Mouse (Mus musculus) midbrain, postnatal 0 days (tissue): ENCODE results near the gene Nap1l1. TPM values are rescaled to one million over a fixed set of nuclear protein-coding genes. Genes with fewer than 3 reads are reported as not detected.
A peak's percentile ranks its signal among the peaks of the same experiment; 100 is the strongest.

Experiments
- ATAC-seq: fragments of 200-750 bp; cut with Nextera tagmentation; 2 replicates; pipeline ENCODE4 v1.8.0; 2017; ENCODE audit warnings: moderate number of reproducible peaks, mild to moderate bottlenecking, moderate TSS enrichment, moderate library complexity; ENCODE audit not compliant: low FRiP score
- DNase-seq: peaks from one replicate; pipeline ENCODE4 v3.0.0-alpha.2; 2015; ENCODE audit warnings: low spot score
- H3K27ac ChIP-seq: fragments of 300-500 bp; sonication (generic); 2 replicates; pipeline ENCODE4 v1.5.1; 2014; ENCODE audit warnings: low read depth, mild to moderate bottlenecking, low read length, mixed read lengths
- H3K27me3 ChIP-seq: fragments of 300-500 bp; sonication (generic); 2 replicates; pipeline ENCODE4 v1.6.1; 2014; ENCODE audit warnings: low read length, control low read depth, mixed read lengths; ENCODE audit not compliant: insufficient read depth
- H3K36me3 ChIP-seq: fragments of 300-500 bp; sonication (generic); 2 replicates; pipeline ENCODE4 v1.6.1; 2014; ENCODE audit warnings: low read length, control low read depth, mixed read lengths; ENCODE audit not compliant: insufficient read depth
- H3K4me1 ChIP-seq: fragments of 300-500 bp; sonication (generic); 2 replicates; pipeline ENCODE4 v1.6.1; 2014; ENCODE audit warnings: mild to moderate bottlenecking, control low read depth, antibody characterized with exemption, low read length, mixed read lengths; ENCODE audit not compliant: insufficient read depth
- H3K4me2 ChIP-seq: fragments of 300-500 bp; sonication (generic); 2 replicates; pipeline ENCODE4 v1.6.1; 2014; ENCODE audit warnings: low read depth, mild to moderate bottlenecking, low read length, mixed read lengths; ENCODE audit not compliant: poor library complexity, severe bottlenecking
- H3K4me3 ChIP-seq: fragments of 300-500 bp; sonication (generic); 2 replicates; pipeline ENCODE4 v1.5.1; 2014; ENCODE audit warnings: low read depth, mild to moderate bottlenecking, low read length, moderate library complexity
- H3K9ac ChIP-seq: fragments of 300-500 bp; sonication (generic); replicated peaks from 2 replicates; pipeline ENCODE4 v1.6.1; 2014; ENCODE audit warnings: mild to moderate bottlenecking, low read length, moderate library complexity, mixed read lengths; ENCODE audit not compliant: poor library complexity, severe bottlenecking
- H3K9me3 ChIP-seq: fragments of 300-500 bp; sonication (generic); 2 replicates; pipeline ENCODE4 v1.6.1; 2016; ENCODE audit warnings: low read length, control low read depth
- CTCF ChIP-seq: IDR thresholded peaks from 2 replicates; pipeline ENCODE4 v1.5.1; 2016; ENCODE audit warnings: antibody characterized with exemption, mild to moderate bottlenecking
- WGBS: fragments of 180-500 bp; shearing (Covaris S2); extraction: QIAGEN DNeasy Blood & Tissue Kit; methylation state at CpG from one replicate; pipeline ENCODE4 v1.1.7; 2014; 5-methylcytosine and 5-hydroxymethylcytosine counted together
- polyA plus RNA-seq: library from polyadenylated mRNA; unstranded; fragments of >200 nt; fragmentation: Nextera tagmentation; extraction: Ambion mirVana; gene quantifications from 2 replicates; pipeline ENCODE4 v1.2.1, GENCODE M21; 2015
- total RNA-seq: library from RNA; depleted of rRNA; stranded (reverse); fragments of >200 nt; gene quantifications from 2 replicates; pipeline ENCODE4 v1.2.3, GENCODE M21; 2014

Nap1l1 gene
- total and polyA plus RNA-seq, 2 experiments from 2014 or later = 57.1 to 171 TPM

GRCm38 (mm10) chr10:111509981-111510380 is 37.0 kb downstream of the Nap1l1 start:
- H3K4me1 ChIP-seq = no peaks in the 10 kb centered on the region
- H3K4me3 ChIP-seq = no peak overlapping the region
- H3K27me3 ChIP-seq = no peaks in the 10 kb centered on the region
- no peak overlapping the region for H3K9ac ChIP-seq
- WGBS = 75% methylated on average over 7 of the region's 7 CpGs
- H3K9me3 ChIP-seq = no peaks in the 10 kb centered on the region
- peak overlapping the region; percentile 91; the same call in 1 of the 2 replicates for H3K4me2 ChIP-seq
- TF ChIP-seq CTCF = no peak
- H3K27ac ChIP-seq = no peak overlapping the region
- H3K36me3 ChIP-seq = no peaks in the 10 kb centered on the region
- DNase-seq (no peak), ATAC-seq (no peak)

- no peak overlapping the region for H3K27ac ChIP-seq
- 63% methylated on average over 7 of the region's 7 CpGs for WGBS
- no peak overlapping the region for H3K9ac ChIP-seq
- DNase-seq = no peak
- no peak overlapping the region for H3K4me3 ChIP-seq
- no peaks in the 10 kb centered on the region for H3K9me3 ChIP-seq
- no peak for ATAC-seq
- H3K4me1 ChIP-seq = no peaks in the 10 kb centered on the region
- H3K27me3 ChIP-seq = no peaks in the 10 kb centered on the region
- no peaks in the 10 kb centered on the region for H3K36me3 ChIP-seq
- no peak overlapping the region for H3K4me2 ChIP-seq
- no peak for TF ChIP-seq CTCF
Measured at GRCm38 (mm10) chr10:111510798-111511197, 37.8 kb downstream of the Nap1l1 start.

GRCm38 (mm10) chr10:111512036-111512568 is 39.1 kb downstream of the Nap1l1 start:
- 71% methylated on average over 10 of the region's 10 CpGs for WGBS
- no peaks in the 10 kb centered on the region for H3K36me3 ChIP-seq
- no peak overlapping the region for H3K27ac ChIP-seq
- no peak overlapping the region for H3K4me3 ChIP-seq
- TF ChIP-seq CTCF = no peak
- ATAC-seq (no peak), DNase-seq (no peak)
- no peaks in the 10 kb centered on the region for H3K27me3 ChIP-seq
- no peak overlapping the region for H3K4me2 ChIP-seq
- H3K4me1 ChIP-seq = no peaks in the 10 kb centered on the region
- H3K9me3 ChIP-seq = no peaks in the 10 kb centered on the region
- no peak overlapping the region for H3K9ac ChIP-seq

- Histone ChIP-seq H3K4me3 (no peak overlapping the region), H3K36me3 (no peaks in the 10 kb centered on the region), H3K4me1 (no peaks in the 10 kb centered on the region), H3K27ac (no peak overlapping the region), H3K4me2 (no peak overlapping the region), H3K9ac (no peak overlapping the region), H3K9me3 (no peaks in the 10 kb centered on the region), H3K27me3 (no peaks in the 10 kb centered on the region)
- no peak for TF ChIP-seq CTCF
- WGBS = 96% methylated on average over 5 of the region's 5 CpGs
- no peak for ATAC-seq
- no peak for DNase-seq
Measured at GRCm38 (mm10) chr10:111514282-111514885, 41.4 kb downstream of the Nap1l1 start.

DNA sequence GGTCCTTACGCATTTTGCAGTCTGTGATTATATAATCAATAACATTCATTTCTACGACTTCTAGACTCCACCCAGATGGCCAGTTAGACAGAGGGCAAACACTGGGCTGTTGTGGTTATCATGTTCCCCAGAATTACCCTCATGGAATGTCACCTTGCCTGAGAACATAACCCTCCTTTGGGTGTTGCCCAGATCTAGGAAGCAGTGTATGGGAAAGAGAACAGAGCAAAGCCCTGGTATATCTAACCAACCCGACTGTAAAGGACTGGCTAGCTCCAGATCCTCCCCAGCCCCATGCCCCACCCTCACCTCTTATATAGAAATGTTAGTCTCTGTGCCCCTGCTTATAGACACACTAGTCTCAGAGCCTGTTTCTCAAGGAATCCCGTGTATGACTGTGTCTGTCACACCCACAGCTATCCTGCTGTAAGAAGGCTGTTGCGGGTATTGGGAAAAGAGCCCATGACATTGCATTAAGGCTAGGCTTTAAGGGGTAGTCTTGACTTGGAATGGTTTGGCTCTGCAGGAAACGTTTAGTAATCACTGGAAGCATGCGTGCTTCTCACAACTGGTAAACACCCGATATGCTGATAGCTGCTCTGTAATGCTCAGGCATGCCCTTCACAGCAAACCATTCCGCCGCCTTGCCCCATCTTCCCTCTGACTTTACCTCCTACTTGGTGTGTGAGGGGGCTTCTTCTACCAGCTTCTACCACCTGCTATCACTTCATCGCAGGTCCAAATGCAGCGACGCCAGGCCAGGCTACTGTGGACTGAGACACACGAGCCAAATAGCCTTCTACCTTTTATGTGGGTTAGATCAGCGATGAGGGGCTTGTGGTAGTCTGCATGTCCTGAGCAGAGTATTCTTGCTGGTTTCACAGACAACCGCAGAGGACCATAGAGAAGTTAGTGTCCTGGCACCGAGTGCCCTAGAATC is 42.3 kb downstream of the Nap1l1 start:
- H3K27me3 ChIP-seq = no peaks in the 10 kb centered on the region
- no peak for TF ChIP-seq CTCF
- H3K4me3 ChIP-seq = no peak overlapping the region
- WGBS = 88% methylated on average over 17 of the region's 17 CpGs
- H3K9me3 ChIP-seq = no peaks in the 10 kb centered on the region
- no peak overlapping the region for H3K27ac ChIP-seq
- DNase-seq = no peak
- H3K9ac ChIP-seq = no peak overlapping the region
- no peak overlapping the region for H3K4me2 ChIP-seq
- H3K36me3 ChIP-seq = no peaks in the 10 kb centered on the region
- ATAC-seq = no peak
- 0 out of 2 replicates have a peak, but pooled peaks cover 6% of the 10 kb centered on the region for H3K4me1 ChIP-seq

GRCm38 (mm10) chr10:111516172-111516588 is 43.2 kb downstream of the Nap1l1 start:
- no peaks in the 10 kb centered on the region for H3K36me3 ChIP-seq
- WGBS = 72% methylated on average over 13 of the region's 13 CpGs

More at GRCm38 (mm10) chr10:111516172-111516588, 43.2 kb downstream of the Nap1l1 start:
- H3K4me1 ChIP-seq = 0 out of 2 replicates have a peak, but pooled peaks cover 6% of the 10 kb centered on the region
- no peaks in the 10 kb centered on the region for H3K27me3 ChIP-seq
- no peak overlapping the region for H3K27ac ChIP-seq
- no peaks in the 10 kb centered on the region for H3K9me3 ChIP-seq
- no peak for DNase-seq
- ATAC-seq = no peak
- no peak for TF ChIP-seq CTCF
- no peak overlapping the region for H3K4me2 ChIP-seq
- no peak overlapping the region for H3K4me3 ChIP-seq
- H3K9ac ChIP-seq = no peak overlapping the region
